Mouse (Mus musculus) thymus, postnatal 14 days (tissue): ENCODE measurements around the gene Gon7.

Experiments used
- DNase-seq: peaks from one replicate; pipeline ENCODE4 v3.0.0; 2021

The Gon7 gene

GRCm38 (mm10) chr12:102757689-102758402, at the start of gene Gon7, which contains the start of the genes Gm28051 and Ubr7:
Gene Gon7, minus strand, starts transcription at chr12:102757803.
Gene Gm28051, minus strand, starts transcription at chr12:102757765.
Gene Ubr7, plus strand, starts transcription at chr12:102757967.
- peak; percentile 97 for DNase-seq

- DNase-seq = peak; percentile 36
Measured at GRCm38 (mm10) chr12:102799528-102799927, 41.9 kb upstream of the Gon7 start.

- DNase-seq = peak; percentile 81
Measured at GRCm38 (mm10) chr12:102787927-102788326, 30.3 kb upstream of the Gon7 start.

GRCm38 (mm10) chr12:102785593-102785985, 28.0 kb upstream of the Gon7 start:
- DNase-seq = no peak

GRCm38 (mm10) chr12:102784899-102785592, 27.4 kb upstream of the Gon7 start:
- DNase-seq = peak; percentile 39

- DNase-seq = peak; percentile 58
Measured at GRCm38 (mm10) chr12:102782841-102783240, 25.2 kb upstream of the Gon7 start.

GRCm38 (mm10) chr12:102779452-102779851, 21.8 kb upstream of the Gon7 start:
- DNase-seq = peak; percentile 37

- DNase-seq = no peak
Measured at GRCm38 (mm10) chr12:102778151-102778550, 20.5 kb upstream of the Gon7 start.

GRCm38 (mm10) chr12:102776035-102776434, 18.4 kb upstream of the Gon7 start:
- no peak for DNase-seq

- DNase-seq = no peak
Measured at GRCm38 (mm10) chr12:102772676-102773075, 15.1 kb upstream of the Gon7 start.

- DNase-seq = no peak
Measured at GRCm38 (mm10) chr12:102771601-102772000, 14.0 kb upstream of the Gon7 start.

- DNase-seq = peak; percentile 61
Measured at GRCm38 (mm10) chr12:102769000-102769399, 11.4 kb upstream of the Gon7 start.

GRCm38 (mm10) chr12:102763696-102764095, 6.1 kb upstream of the Gon7 start:
- no peak for DNase-seq

- DNase-seq = no peak
Measured at GRCm38 (mm10) chr12:102761668-102762067, 4.1 kb upstream of the Gon7 start.

- no peak for DNase-seq
Measured at GRCm38 (mm10) chr12:102758936-102759335, 1.3 kb upstream of the Gon7 start.

GRCm38 (mm10) chr12:102758403-102758756, 777 bp upstream of the Gon7 start, which contains the start of gene Gm20604:
Gene Gm20604, minus strand, starts transcription at chr12:102758672.
- DNase-seq = no peak

- DNase-seq = no peak
Measured at GRCm38 (mm10) chr12:102757055-102757688, 431 bp downstream of the Gon7 start.

- DNase-seq = peak; percentile 62
Measured at GRCm38 (mm10) chr12:102756304-102756703, 1.3 kb downstream of the Gon7 start.

- DNase-seq = no peak
Measured at GRCm38 (mm10) chr12:102748256-102748655, 9.3 kb downstream of the Gon7 start.

- peak; percentile 28 for DNase-seq
Measured at GRCm38 (mm10) chr12:102744839-102745238, 12.8 kb downstream of the Gon7 start.

GRCm38 (mm10) chr12:102743589-102744574, 13.7 kb downstream of the Gon7 start, which contains the start of the genes Moap1 and Tmem251:
Gene Moap1, minus strand, starts transcription at chr12:102743661.
Gene Tmem251, plus strand, starts transcription at chr12:102743762.
- DNase-seq = peak; percentile 91

- DNase-seq = no peak
Measured at GRCm38 (mm10) chr12:102743036-102743588, 14.5 kb downstream of the Gon7 start.
